Mouse (Mus musculus) CH12F3 (cell line): ENCODE data around the gene Grik3.

Experiments
- in situ Hi-C: fragments of 300-500 bp; cut with MboI; formaldehyde crosslinking; loops from 2 replicates; pipeline ENCODE4 v1.14.3; 2020; ENCODE audit warnings: low sequenced_read_pairs

Gene Grik3

GRCm38 (mm10) chr4:125490661-125491504 is at the start of gene Grik3:
Grik3 (plus strand) TSS chr4:125490700.
- in situ Hi-C loops: no loop called here

- in situ Hi-C loops: no loop called here
Observed at GRCm38 (mm10) chr4:125441821-125442220, 48.7 kb upstream of the Grik3 start.

GRCm38 (mm10) chr4:125444366-125444765 is 46.1 kb upstream of the Grik3 start:
- in situ Hi-C loops: no loop called here

DNA sequence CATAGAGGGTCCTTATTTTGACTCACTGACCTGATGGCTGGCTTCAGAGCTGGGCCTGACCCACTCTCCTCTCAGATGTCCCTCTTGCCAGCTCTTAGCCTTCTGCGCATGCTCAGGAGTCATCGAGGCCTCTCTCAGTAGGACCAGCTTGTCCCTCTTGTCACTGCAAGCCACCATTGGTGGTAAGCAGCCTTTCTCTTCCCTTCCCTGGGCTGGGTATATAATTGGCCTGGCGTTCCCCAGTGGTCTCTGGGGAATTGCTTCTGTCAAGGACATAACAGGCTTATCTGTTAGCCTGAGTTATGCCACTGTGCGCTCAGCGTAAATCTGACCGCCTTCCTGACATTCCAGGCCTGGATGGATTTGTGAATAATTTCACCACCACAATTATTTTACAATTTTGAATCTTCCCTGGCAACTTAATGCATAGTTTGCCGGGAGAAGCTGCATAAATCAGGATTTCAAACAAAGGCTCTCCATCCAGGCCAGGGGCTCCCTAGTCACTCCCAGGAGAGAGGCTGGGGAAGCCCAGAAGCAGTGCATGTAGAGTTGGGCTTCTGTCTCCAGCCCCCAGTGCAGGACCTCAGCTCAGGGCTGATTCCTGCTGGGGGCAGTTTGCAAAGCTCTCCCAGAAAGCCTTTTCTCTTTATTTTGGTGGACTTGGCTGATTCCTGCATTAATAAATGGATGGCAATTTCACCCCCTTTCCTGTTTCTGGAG is 39.7 kb upstream of the Grik3 start:
- in situ Hi-C loops: no loop called here

DNA sequence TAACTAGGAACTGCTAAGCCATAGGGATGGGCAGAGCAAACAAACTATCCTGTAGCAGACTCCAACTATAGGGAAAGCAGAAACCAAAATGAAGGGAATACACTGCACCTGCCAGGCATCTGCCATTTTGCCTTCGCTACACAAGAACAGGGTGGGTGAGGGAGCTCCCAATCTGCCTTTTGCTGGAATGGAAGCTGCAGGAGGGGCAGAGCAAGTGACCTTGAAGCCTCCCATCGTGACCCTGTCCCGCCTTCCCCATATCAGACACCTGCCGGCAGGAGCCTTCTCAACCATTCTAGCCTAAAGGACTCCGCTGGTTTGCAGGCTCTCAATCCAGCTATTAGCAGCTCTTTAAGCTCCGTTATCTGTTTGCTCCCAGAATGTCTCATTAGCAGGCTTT is 38.7 kb upstream of the Grik3 start:
- in situ Hi-C loops: no loop called here

- in situ Hi-C loops: no loop called here
Observed at GRCm38 (mm10) chr4:125456506-125456905, 34.0 kb upstream of the Grik3 start.

DNA sequence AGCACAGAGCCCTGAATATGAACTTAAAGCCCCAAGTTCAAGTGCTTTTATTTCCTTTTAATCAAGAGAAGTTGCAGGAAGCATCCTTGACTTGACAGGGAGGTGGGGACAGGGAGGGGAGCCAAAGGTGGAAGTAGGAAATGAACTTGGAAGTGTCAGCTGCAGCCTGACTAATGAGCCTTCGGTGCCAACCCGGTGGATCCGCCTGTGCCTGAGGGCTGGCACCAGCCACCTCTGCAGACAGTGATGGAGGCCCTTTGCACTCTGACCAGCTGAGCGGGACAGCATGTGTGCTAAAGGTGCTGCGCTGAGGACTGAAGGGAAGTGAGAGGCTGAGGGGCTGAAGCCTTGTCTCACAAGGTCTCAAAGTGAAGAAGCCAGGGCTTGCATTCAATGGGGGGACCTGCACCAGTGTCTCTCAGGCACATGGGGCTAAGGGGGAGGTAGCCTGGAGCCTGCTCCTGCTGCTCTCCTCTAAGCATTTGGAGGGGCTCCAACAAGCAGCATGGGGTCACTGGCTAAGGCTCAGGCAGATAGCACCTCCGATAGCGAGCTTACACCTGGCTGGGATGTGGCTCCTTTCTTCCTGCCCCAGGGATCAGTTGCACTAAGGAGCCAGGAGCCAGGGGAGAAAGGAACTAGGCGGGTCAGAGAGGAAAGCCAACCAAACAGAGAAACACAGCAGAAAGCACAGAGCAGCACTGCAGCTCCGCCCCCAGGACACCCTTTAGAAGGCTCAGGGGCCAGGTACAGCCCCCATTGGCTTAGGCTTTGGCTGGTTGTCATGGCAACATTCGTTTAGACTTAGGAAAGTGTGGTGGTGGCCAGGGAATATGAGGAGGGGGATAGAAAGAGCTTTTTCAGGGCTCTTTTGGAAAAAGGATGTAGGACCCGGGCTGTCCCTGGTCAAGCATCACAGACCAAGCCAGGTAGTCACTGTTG is 33.1 kb upstream of the Grik3 start:
- in situ Hi-C loops: no loop called here

DNA sequence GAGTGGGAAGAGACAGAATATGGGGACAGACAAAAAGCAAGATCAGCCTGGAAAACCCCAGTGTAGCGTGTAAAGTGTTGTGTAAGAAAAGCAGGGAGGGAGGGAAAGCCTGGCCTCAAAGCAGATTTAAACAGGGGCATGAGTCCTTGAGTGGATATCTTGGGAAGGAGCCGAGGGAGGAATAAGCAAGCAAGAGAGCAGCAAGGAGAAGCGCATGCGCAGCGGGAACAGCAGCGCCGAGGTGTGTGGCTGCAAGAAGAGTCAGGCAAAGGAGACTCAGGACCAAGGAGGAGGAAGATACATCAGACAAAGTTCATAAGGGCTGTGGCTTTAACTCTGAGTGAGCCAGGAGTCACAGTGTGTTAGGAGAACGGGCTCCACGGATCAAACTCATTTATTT is 30.7 kb upstream of the Grik3 start:
- in situ Hi-C loops: no loop called here

- in situ Hi-C loops: no loop called here
Observed at GRCm38 (mm10) chr4:125469711-125470372, 20.7 kb upstream of the Grik3 start.

GRCm38 (mm10) chr4:125474903-125475302 is 15.6 kb upstream of the Grik3 start:
- in situ Hi-C loops: no loop called here

GRCm38 (mm10) chr4:125478071-125478470 is 12.4 kb upstream of the Grik3 start:
- in situ Hi-C loops: no loop called here

DNA sequence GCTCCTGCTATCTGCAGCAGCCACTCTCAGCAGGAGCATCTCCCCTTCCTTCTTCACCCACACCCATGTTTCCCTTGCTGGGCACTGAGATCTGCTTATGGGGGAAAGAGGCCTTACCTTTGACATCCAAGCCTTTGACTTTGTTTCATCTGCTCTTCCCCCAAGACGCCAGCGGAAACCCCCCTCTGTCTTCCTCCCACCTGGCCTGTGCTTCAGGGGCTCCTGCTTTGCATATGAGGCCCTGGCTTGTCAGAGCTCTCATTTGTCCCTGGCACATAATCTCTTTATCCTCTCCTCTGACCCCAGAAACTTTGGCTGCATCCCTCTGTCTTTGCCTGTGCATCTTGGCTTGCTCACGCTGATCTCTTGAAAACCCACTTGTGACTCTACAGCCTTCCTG is 9.2 kb upstream of the Grik3 start:
- in situ Hi-C loops: no loop called here

GRCm38 (mm10) chr4:125484131-125484530 is 6.4 kb upstream of the Grik3 start:
- in situ Hi-C loops: no loop called here

DNA sequence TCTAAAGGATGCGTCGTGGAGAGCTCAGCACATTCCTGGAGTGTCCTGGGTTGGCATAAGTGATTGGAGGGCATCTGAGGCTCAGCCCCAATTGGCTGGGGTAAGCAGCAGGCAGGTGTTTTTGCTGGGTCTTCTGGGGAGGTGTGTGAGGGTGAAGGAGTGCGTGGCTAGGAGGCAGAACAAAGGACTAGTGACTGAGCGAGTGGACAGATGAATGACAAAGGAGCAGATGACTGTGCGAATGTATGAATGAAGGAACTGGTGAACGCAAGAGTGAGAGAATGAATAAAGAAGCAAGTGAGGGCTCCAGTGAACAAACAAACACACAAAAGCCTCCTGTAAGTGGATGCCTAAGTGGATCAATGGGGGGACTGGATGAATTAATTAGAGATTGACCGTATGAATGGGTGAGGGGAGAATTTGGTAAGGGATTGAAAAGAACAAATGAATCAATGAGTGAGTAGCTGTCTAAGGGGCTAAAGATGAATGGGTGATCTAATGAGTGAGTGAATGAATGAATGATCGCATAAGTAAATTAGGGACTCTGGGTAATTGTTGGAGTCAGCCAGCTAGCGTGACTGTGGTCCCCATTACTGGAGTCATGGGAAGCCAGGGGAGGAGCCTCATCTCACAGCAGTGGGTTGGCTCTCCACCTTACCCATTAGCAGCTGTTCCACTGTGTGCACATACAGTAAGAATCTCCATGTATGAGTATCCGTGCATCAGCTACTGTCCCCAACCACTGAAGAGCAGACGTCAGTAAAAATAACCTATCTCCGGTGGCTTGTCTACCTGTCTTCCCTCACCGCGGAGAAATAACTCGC is 4.9 kb upstream of the Grik3 start:
- in situ Hi-C loops: no loop called here

- in situ Hi-C loops: no loop called here
Observed at GRCm38 (mm10) chr4:125486616-125487015, 3.9 kb upstream of the Grik3 start.

DNA sequence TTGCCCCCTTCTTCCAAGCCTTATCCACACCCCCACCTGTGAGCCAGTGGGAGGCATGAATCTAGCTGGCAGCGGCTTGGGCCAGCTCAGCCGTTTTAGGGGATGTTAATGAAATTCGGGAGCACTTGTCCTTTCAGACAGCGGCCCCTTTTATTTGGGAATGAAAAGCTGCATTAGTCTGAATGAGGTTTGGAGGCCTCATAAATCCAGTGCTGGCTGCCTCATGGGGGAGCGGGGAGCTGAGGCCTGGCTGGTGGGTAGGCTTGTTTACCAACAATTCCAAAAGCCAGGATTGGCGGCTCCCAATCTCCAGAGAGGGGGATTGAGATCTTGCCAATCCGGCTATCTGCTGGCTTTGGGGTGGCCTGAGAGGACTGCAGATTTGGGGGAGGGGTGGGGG is 3.5 kb upstream of the Grik3 start:
- in situ Hi-C loops: no loop called here

GRCm38 (mm10) chr4:125488796-125489637 is 1.5 kb upstream of the Grik3 start:
- in situ Hi-C loops: no loop called here

- in situ Hi-C loops: no loop called here
Observed at GRCm38 (mm10) chr4:125489901-125490590, 454 bp upstream of the Grik3 start.
